Mouse (Mus musculus): Measurements from ENCODE around the gene Sh3bp1. TPM values are rescaled to one million over a fixed set of nuclear protein-coding genes. Genes with fewer than 3 reads are reported as not detected.
A peak's percentile ranks its signal among the peaks of the same experiment; 100 is the strongest.
"Not testable (repeated sequence)": the region's sequence is repeated elsewhere in the genome, so short reads cannot be mapped to it uniquely, and the experiment has no call there.

The Sh3bp1 gene
- total RNA-seq, 2 experiments from 2014 or later, result 16.1 to 16.8 TPM

GRCm38 (mm10) chr15:78876991-78877809, 22.4 kb upstream of the Sh3bp1 start, which contains the start of gene Gga1:
Gga1 (plus strand) TSS chr15:78877190.
- DNase-seq (ENCODE audit: low spot score in 2 of 2), result peak; percentile 97 to 98

- DNase-seq (ENCODE audit: low spot score in 2 of 2), result no peak
Observed at GRCm38 (mm10) chr15:78877810-78878390, 21.7 kb upstream of the Sh3bp1 start.

GRCm38 (mm10) chr15:78878792-78879516, 20.6 kb upstream of the Sh3bp1 start:
- DNase-seq (ENCODE audit: low spot score in 2 of 2), result not testable (repeated sequence)

GRCm38 (mm10) chr15:78880432-78880831, 19.1 kb upstream of the Sh3bp1 start:
- no peak for DNase-seq (ENCODE audit: low spot score in 2 of 2)

- no peak for DNase-seq (ENCODE audit: low spot score in 2 of 2)
Observed at GRCm38 (mm10) chr15:78881828-78882227, 17.7 kb upstream of the Sh3bp1 start.

GRCm38 (mm10) chr15:78889401-78889853, 10.1 kb upstream of the Sh3bp1 start:
- DNase-seq (ENCODE audit: low spot score in 2 of 2), result no peak

- no peak for DNase-seq (ENCODE audit: low spot score in 2 of 2)
Observed at GRCm38 (mm10) chr15:78892440-78892839, 7.1 kb upstream of the Sh3bp1 start.

- DNase-seq (ENCODE audit: low spot score in 2 of 2), result no peak
Observed at GRCm38 (mm10) chr15:78894726-78895125, 4.8 kb upstream of the Sh3bp1 start.

- no peak for DNase-seq (ENCODE audit: low spot score in 2 of 2)
Observed at GRCm38 (mm10) chr15:78895741-78896140, 3.8 kb upstream of the Sh3bp1 start.

- no peak for DNase-seq (ENCODE audit: low spot score in 2 of 2)
Observed at GRCm38 (mm10) chr15:78896149-78896548, 3.4 kb upstream of the Sh3bp1 start.

- no peak for DNase-seq (ENCODE audit: low spot score in 2 of 2)
Observed at GRCm38 (mm10) chr15:78897488-78897887, 2.1 kb upstream of the Sh3bp1 start.

GRCm38 (mm10) chr15:78898507-78899001, 1.0 kb upstream of the Sh3bp1 start:
- no peak for DNase-seq (ENCODE audit: low spot score in 2 of 2)

- DNase-seq (ENCODE audit: low spot score in 2 of 2), result no peak
Observed at GRCm38 (mm10) chr15:78899409-78899739, 194 bp upstream of the Sh3bp1 start, which contains the start of gene Gm49510. Gm49510 (plus strand) TSS chr15:78899667.

- DNase-seq (ENCODE audit: low spot score in 2 of 2), result no peak
Observed at GRCm38 (mm10) chr15:78900585-78901421, 1.2 kb downstream of the Sh3bp1 start.

GRCm38 (mm10) chr15:78901422-78901789, 1.8 kb downstream of the Sh3bp1 start:
- DNase-seq (ENCODE audit: low spot score in 2 of 2), result no peak

- DNase-seq (ENCODE audit: low spot score in 2 of 2), result peak; percentile 80 to 84
Observed at GRCm38 (mm10) chr15:78903243-78903642, 3.7 kb downstream of the Sh3bp1 start.

GRCm38 (mm10) chr15:78908399-78908798, 8.8 kb downstream of the Sh3bp1 start:
- DNase-seq (ENCODE audit: low spot score in 2 of 2), result no peak

- DNase-seq (ENCODE audit: low spot score in 2 of 2), result no peak
Observed at GRCm38 (mm10) chr15:78908982-78909381, 9.4 kb downstream of the Sh3bp1 start.

- DNase-seq (ENCODE audit: low spot score in 2 of 2), result no peak
Observed at GRCm38 (mm10) chr15:78912040-78912439, 12.5 kb downstream of the Sh3bp1 start.

- DNase-seq (ENCODE audit: low spot score in 2 of 2), result peak; percentile 93 to 98
Observed at GRCm38 (mm10) chr15:78913632-78914090, 14.1 kb downstream of the Sh3bp1 start, which contains the start of gene Pdxp. Pdxp (plus strand) TSS chr15:78913919.

Data from layer of hippocampus, postnatal 14 days (tissue).